Mouse (Mus musculus): ENCODE measurements around the gene Ift43. TPM values are rescaled to one million over a fixed set of nuclear protein-coding genes. Genes with fewer than 3 reads are reported as not detected.

The Ift43 gene
- polyA plus RNA-seq, 1 experiment from 2014 or later: 91.5 TPM

- Histone ChIP-seq H3K27ac (replicated peaks) (peak overlapping the region; percentile 63; the same call in 1 of the 2 replicates), H3K9me3 (no peaks in the 10 kb centered on the region), H3K27me3 (peaks cover 40% of the 10 kb centered on the region), H3K36me3 (no peaks in the 10 kb centered on the region), H3K4me2 (replicated peaks) (peak overlapping the region; percentile 73), H3K9ac (replicated peaks) (peak overlapping the region; percentile 62), H3K4me3 (peak overlapping the region; percentile 50), H3K4me1 (peaks cover 29% of the 10 kb centered on the region)
- WGBS: 2% methylated on average over 31 of the region's 31 CpGs
- peak; percentile 66 for ATAC-seq (ENCODE audit: low FRiP score, low read depth)
Measured at GRCm38 (mm10) chr12:86079202-86079667, 3.1 kb upstream of the Ift43 start.

- Histone ChIP-seq H3K27ac (replicated peaks) (no peak overlapping the region), H3K4me1 (peaks cover 10% of the 10 kb centered on the region), H3K4me2 (replicated peaks) (no peak overlapping the region), H3K36me3 (peaks cover 10% of the 10 kb centered on the region), H3K9me3 (no peaks in the 10 kb centered on the region), H3K4me3 (no peak overlapping the region), H3K9ac (replicated peaks) (no peak overlapping the region), H3K27me3 (peaks cover 6% of the 10 kb centered on the region)
- ATAC-seq (ENCODE audit: low FRiP score, low read depth): no peak
- WGBS: 86% methylated on average over 7 of the region's 7 CpGs
Measured at GRCm38 (mm10) chr12:86085873-86086272, 3.5 kb downstream of the Ift43 start.

GRCm38 (mm10) chr12:86086550-86086949 is 4.2 kb downstream of the Ift43 start:
- no peaks in the 10 kb centered on the region for H3K9me3 ChIP-seq
- no peak for ATAC-seq (ENCODE audit: low FRiP score, low read depth)
- no peak overlapping the region for H3K9ac ChIP-seq (replicated peaks)
- H3K36me3 ChIP-seq: peaks cover 10% of the 10 kb centered on the region
- 79% methylated on average over 8 of the region's 8 CpGs for WGBS
- no peak overlapping the region for H3K27ac ChIP-seq (replicated peaks)
- H3K4me3 ChIP-seq: no peak overlapping the region
- H3K4me2 ChIP-seq (replicated peaks): no peak overlapping the region
- H3K4me1 ChIP-seq: peaks cover 15% of the 10 kb centered on the region
- peaks cover 5% of the 10 kb centered on the region for H3K27me3 ChIP-seq

- H3K4me3 ChIP-seq: no peak overlapping the region
- no peak for ATAC-seq (ENCODE audit: low FRiP score, low read depth)
- peaks cover 19% of the 10 kb centered on the region for H3K4me1 ChIP-seq
- no peak overlapping the region for H3K27ac ChIP-seq (replicated peaks)
- peaks cover 5% of the 10 kb centered on the region for H3K27me3 ChIP-seq
- H3K9me3 ChIP-seq: no peaks in the 10 kb centered on the region
- H3K9ac ChIP-seq (replicated peaks): no peak overlapping the region
- 74% methylated on average over 7 of the region's 7 CpGs for WGBS
- H3K36me3 ChIP-seq: peaks cover 10% of the 10 kb centered on the region
- no peak overlapping the region for H3K4me2 ChIP-seq (replicated peaks)
Measured at GRCm38 (mm10) chr12:86088042-86088441, 5.7 kb downstream of the Ift43 start.

GRCm38 (mm10) chr12:86090764-86091163 is 8.4 kb downstream of the Ift43 start:
- peaks cover 13% of the 10 kb centered on the region for H3K4me1 ChIP-seq
- ATAC-seq (ENCODE audit: low FRiP score, low read depth): no peak
- H3K9me3 ChIP-seq: no peaks in the 10 kb centered on the region
- peaks cover 7% of the 10 kb centered on the region for H3K36me3 ChIP-seq
- no peak overlapping the region for H3K9ac ChIP-seq (replicated peaks)
- peaks cover 5% of the 10 kb centered on the region for H3K27me3 ChIP-seq
- WGBS: 58% methylated on average over 4 of the region's 4 CpGs
- no peak overlapping the region for H3K4me2 ChIP-seq (replicated peaks)
- no peak overlapping the region for H3K27ac ChIP-seq (replicated peaks)
- H3K4me3 ChIP-seq: no peak overlapping the region

GRCm38 (mm10) chr12:86091601-86092132 is 9.3 kb downstream of the Ift43 start:
- Histone ChIP-seq H3K9ac (replicated peaks) (no peak overlapping the region; the same call in 1 of the 2 replicates), H3K9me3 (no peaks in the 10 kb centered on the region), H3K27me3 (peaks cover 5% of the 10 kb centered on the region), H3K27ac (replicated peaks) (no peak overlapping the region), H3K36me3 (peaks cover 2% of the 10 kb centered on the region; the same call in 1 of the 2 replicates), H3K4me2 (replicated peaks) (peak overlapping the region; percentile 22), H3K4me3 (no peak overlapping the region), H3K4me1 (peaks cover 13% of the 10 kb centered on the region)
- no peak for ATAC-seq (ENCODE audit: low FRiP score, low read depth)
- WGBS: 24% methylated on average over 18 of the region's 18 CpGs

GRCm38 (mm10) chr12:86094075-86094474 is 11.7 kb downstream of the Ift43 start:
- Histone ChIP-seq H3K4me1 (peaks cover 18% of the 10 kb centered on the region), H3K4me2 (replicated peaks) (no peak overlapping the region), H3K27ac (replicated peaks) (no peak overlapping the region), H3K27me3 (peaks cover 5% of the 10 kb centered on the region), H3K9ac (replicated peaks) (no peak overlapping the region), H3K9me3 (no peaks in the 10 kb centered on the region), H3K36me3 (peaks cover 7% of the 10 kb centered on the region; the same call in 1 of the 2 replicates), H3K4me3 (no peak overlapping the region)
- 91% methylated on average over 4 of the region's 4 CpGs for WGBS
- no peak for ATAC-seq (ENCODE audit: low FRiP score, low read depth)

GRCm38 (mm10) chr12:86095806-86096205 is 13.5 kb downstream of the Ift43 start:
- Histone ChIP-seq H3K9ac (replicated peaks) (no peak overlapping the region), H3K4me2 (replicated peaks) (no peak overlapping the region), H3K4me1 (peaks cover 18% of the 10 kb centered on the region), H3K27ac (replicated peaks) (no peak overlapping the region), H3K4me3 (no peak overlapping the region), H3K27me3 (peaks cover 5% of the 10 kb centered on the region), H3K9me3 (no peaks in the 10 kb centered on the region), H3K36me3 (peaks cover 7% of the 10 kb centered on the region; the same call in 1 of the 2 replicates)
- WGBS: 90% methylated on average over 4 of the region's 4 CpGs
- ATAC-seq (ENCODE audit: low FRiP score, low read depth): no peak

GRCm38 (mm10) chr12:86097781-86098180 is 15.4 kb downstream of the Ift43 start:
- H3K9me3 ChIP-seq: no peaks in the 10 kb centered on the region
- H3K27ac ChIP-seq (replicated peaks): no peak overlapping the region
- peaks cover 8% of the 10 kb centered on the region; the same call in 1 of the 2 replicates for H3K4me1 ChIP-seq
- H3K4me2 ChIP-seq (replicated peaks): no peak overlapping the region
- H3K9ac ChIP-seq (replicated peaks): no peak overlapping the region
- no peak overlapping the region for H3K4me3 ChIP-seq
- H3K27me3 ChIP-seq: no peaks in the 10 kb centered on the region
- ATAC-seq (ENCODE audit: low FRiP score, low read depth): no peak
- 67% methylated on average over 11 of the region's 11 CpGs for WGBS
- H3K36me3 ChIP-seq: peaks cover 7% of the 10 kb centered on the region; the same call in 1 of the 2 replicates

GRCm38 (mm10) chr12:86100711-86101110 is 18.4 kb downstream of the Ift43 start:
- Histone ChIP-seq H3K4me2 (replicated peaks) (no peak overlapping the region), H3K4me1 (peaks cover 23% of the 10 kb centered on the region), H3K9me3 (no peaks in the 10 kb centered on the region), H3K36me3 (peaks cover 5% of the 10 kb centered on the region; the same call in 1 of the 2 replicates), H3K4me3 (no peak overlapping the region), H3K9ac (replicated peaks) (no peak overlapping the region), H3K27ac (replicated peaks) (no peak overlapping the region), H3K27me3 (no peaks in the 10 kb centered on the region)
- 84% methylated on average over 3 of the region's 3 CpGs for WGBS
- ATAC-seq (ENCODE audit: low FRiP score, low read depth): no peak

GRCm38 (mm10) chr12:86102686-86103085 is 20.3 kb downstream of the Ift43 start:
- peaks cover 19% of the 10 kb centered on the region for H3K4me1 ChIP-seq
- H3K27ac ChIP-seq (replicated peaks): no peak overlapping the region
- no peak overlapping the region for H3K9ac ChIP-seq (replicated peaks)
- H3K27me3 ChIP-seq: no peaks in the 10 kb centered on the region
- H3K4me2 ChIP-seq (replicated peaks): no peak overlapping the region
- H3K36me3 ChIP-seq: no peaks in the 10 kb centered on the region; the same call in 1 of the 2 replicates
- H3K9me3 ChIP-seq: no peaks in the 10 kb centered on the region
- no peak for ATAC-seq (ENCODE audit: low FRiP score, low read depth)
- WGBS: 78% methylated on average over 8 of the region's 8 CpGs
- H3K4me3 ChIP-seq: no peak overlapping the region

GRCm38 (mm10) chr12:86103391-86103790 is 21.1 kb downstream of the Ift43 start:
- Histone ChIP-seq H3K27ac (replicated peaks) (peak overlapping the region; percentile 60), H3K9ac (replicated peaks) (no peak overlapping the region), H3K9me3 (no peaks in the 10 kb centered on the region), H3K4me1 (peaks cover 17% of the 10 kb centered on the region), H3K4me3 (no peak overlapping the region), H3K27me3 (no peaks in the 10 kb centered on the region), H3K36me3 (peaks cover 3% of the 10 kb centered on the region; the same call in 1 of the 2 replicates), H3K4me2 (replicated peaks) (no peak overlapping the region)
- WGBS: 13% methylated on average over 11 of the region's 11 CpGs
- ATAC-seq (ENCODE audit: low FRiP score, low read depth): peak; percentile 66; the same call in 1 of the 2 replicates

All from midbrain, embryonic 12.5 days (tissue).